Mouse (Mus musculus): Measurements from ENCODE around the gene Pigo. TPM values are rescaled to one million over a fixed set of nuclear protein-coding genes. Genes with fewer than 3 reads are reported as not detected.

The Pigo gene
- 24.4 and 27.8 TPM in 2 replicates for polyA plus RNA-seq (2015; fragmentation: Nextera tagmentation; extraction: Ambion mirVana)

DNA sequence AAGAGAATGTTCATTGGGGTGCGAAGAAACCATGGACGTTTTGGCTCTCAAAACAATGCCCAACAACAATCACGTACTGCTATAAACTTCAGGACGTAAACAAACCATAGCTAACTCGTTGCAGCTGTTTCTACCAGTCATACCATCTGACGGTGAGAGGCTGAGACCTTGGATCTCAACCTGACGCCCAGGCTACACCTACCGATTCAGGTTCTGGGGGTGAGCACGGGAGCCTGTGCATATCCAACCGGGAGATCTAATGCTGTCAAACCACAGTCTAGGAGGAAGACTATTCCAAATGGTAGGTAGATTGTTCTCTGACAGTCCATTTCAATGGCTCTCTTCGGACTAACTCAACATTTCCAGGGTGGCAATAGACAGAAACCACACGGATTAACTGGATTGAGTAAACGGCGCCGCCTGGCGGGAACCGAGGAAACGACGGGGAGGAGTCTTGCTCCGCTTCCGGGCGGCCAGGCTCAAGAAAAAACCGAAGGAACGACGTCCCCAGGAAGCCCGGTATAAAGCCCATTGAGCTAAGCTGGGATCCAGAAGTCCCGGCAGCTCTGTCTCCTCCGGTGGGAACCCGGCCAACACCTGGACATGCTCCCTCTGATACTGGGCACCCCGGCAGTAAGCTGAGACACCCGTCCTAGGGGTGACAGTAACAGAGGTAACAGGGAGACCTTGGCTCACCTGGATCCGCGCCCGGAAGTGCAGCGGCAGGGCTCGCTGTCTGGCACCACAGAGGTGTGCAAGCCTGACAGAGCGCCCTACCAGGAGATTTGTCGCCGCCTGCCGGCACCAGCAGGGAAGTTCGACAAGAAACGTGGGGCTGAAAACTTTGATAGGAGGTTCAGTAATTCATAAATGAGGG is at the start of gene Pigo:
Gene Pigo, minus strand, starts transcription at position 736 of the 877 bp plus-strand sequence.
- H3K36me3 ChIP-seq = peaks cover 71% of the 10 kb centered on the region
- peak within 1 kb of the TSS; percentile 76 for H3K4me2 ChIP-seq
- no peaks in the 10 kb centered on the region for H3K9me3 ChIP-seq
- H3K27ac ChIP-seq = peak within 1 kb of the TSS; percentile 89
- H3K27me3 ChIP-seq = no peaks in the 10 kb centered on the region
- peak within 1 kb of the TSS; percentile 76 for H3K9ac ChIP-seq
- H3K4me3 ChIP-seq = peak within 1 kb of the TSS; percentile 68
- WGBS = 5% methylated on average over 42 of the region's 42 CpGs
- peaks cover 19% of the 10 kb centered on the region for H3K4me1 ChIP-seq
- ATAC-seq (ENCODE audit: insufficient number of reproducible peaks, insufficient read depth, low FRiP score, low TSS enrichment, low read depth) = peak; percentile 83

DNA sequence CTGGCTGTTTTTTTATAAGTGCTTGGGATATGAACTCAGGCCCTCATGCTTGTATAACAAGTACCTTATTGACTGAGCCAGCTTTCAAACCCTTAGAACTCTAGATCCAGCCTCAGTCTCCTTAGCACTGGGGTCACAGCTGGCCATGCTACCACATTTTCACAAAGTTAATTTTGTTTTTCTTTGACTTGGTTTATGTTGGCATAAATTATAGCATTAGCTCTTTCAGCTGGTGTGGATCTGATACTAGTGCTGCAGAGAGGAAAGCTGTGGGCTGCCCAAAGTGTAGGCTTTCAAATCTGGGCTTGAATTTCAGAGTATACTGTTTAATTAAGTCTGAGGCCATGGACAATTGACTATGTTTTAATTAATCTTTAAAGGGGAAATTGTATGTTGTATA is 49.3 kb upstream of the Pigo start:
- H3K36me3 ChIP-seq = no peaks in the 10 kb centered on the region
- 0 out of 2 replicates have a peak, but pooled peaks cover 2% of the 10 kb centered on the region for H3K4me1 ChIP-seq
- no peak overlapping the region for H3K4me3 ChIP-seq
- H3K4me2 ChIP-seq = no peak overlapping the region
- H3K27ac ChIP-seq = no peak overlapping the region
- H3K9me3 ChIP-seq = no peaks in the 10 kb centered on the region
- no peak for ATAC-seq (ENCODE audit: insufficient number of reproducible peaks, insufficient read depth, low FRiP score, low TSS enrichment, low read depth)
- no peak overlapping the region for H3K9ac ChIP-seq
- no peaks in the 10 kb centered on the region for H3K27me3 ChIP-seq

DNA sequence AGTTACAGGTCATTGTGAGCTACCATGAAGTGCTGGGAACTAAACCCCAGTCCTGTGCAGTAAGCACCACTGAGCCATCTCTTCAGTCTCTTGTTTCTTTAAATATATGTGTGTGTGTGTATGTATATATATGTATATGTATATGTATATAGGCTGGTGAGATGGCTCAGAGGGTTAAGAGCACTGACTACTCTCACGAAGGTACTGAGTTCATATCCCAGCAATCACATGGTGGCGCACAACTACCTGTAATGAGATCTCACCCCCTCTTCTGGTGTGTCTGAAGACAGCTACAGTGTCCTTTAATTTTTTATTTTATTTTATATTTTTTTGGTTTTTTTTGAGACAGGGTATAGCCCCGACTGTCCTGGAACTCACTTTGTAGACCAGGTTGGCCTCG is 39.9 kb upstream of the Pigo start:
- WGBS = 94% methylated on average over 4 of the region's 4 CpGs
- no peak overlapping the region for H3K4me2 ChIP-seq
- H3K27ac ChIP-seq = no peak overlapping the region
- H3K4me1 ChIP-seq = no peaks in the 10 kb centered on the region
- H3K9ac ChIP-seq = no peak overlapping the region
- no peaks in the 10 kb centered on the region for H3K36me3 ChIP-seq
- H3K27me3 ChIP-seq = peaks cover 8% of the 10 kb centered on the region
- no peak overlapping the region for H3K4me3 ChIP-seq
- ATAC-seq (ENCODE audit: insufficient number of reproducible peaks, insufficient read depth, low FRiP score, low TSS enrichment, low read depth) = no peak
- H3K9me3 ChIP-seq = no peaks in the 10 kb centered on the region

DNA sequence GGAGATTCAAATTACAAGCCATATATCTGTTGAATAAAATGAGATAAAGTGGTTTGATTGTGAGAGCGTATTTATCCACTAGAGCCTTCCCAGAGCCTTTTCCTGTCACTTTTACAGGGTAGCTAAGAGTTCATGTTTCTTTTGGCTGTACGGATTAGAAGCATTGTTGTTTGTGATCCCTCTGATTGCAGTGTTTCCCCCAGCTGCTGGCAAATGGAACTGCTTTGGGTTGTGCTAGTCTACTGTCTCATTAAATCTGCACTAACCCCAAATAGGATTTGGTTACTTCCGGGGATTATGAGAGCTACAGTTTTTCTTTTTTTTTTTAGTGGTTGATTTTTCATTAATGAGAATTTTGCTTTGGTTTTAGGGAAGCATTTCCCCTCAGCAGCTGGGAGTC is 34.7 kb upstream of the Pigo start:
- ATAC-seq (ENCODE audit: insufficient number of reproducible peaks, insufficient read depth, low FRiP score, low TSS enrichment, low read depth) = no peak
- no peaks in the 10 kb centered on the region for H3K36me3 ChIP-seq

DNA sequence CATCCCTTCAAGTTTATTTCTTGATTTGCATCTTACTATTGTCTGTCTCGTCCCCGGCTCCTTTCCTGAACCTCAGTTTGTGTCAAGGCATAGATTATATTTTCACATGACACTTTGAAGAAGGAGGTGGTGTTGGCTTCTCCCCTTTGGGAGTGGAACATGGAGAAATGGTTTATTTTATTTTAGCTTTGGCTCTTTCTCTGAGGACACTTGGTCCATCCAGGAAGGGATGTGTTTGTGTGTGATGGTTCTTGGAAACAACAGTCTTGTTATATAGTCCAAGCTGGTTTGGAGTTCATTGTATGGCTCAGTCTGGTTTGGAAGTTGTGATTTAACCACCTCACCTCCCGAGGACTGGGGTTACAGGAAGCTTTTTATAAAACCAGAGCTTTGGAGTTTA is 34.1 kb upstream of the Pigo start:
- WGBS = 36% methylated on average over 3 of the region's 3 CpGs
- H3K9ac ChIP-seq = no peak overlapping the region; the same call in 1 of the 2 replicates

More for the DNA sequence above, 34.7 kb upstream of the Pigo start:
- Histone ChIP-seq H3K4me2 (no peak overlapping the region), H3K4me3 (no peak overlapping the region), H3K27me3 (peaks cover 31% of the 10 kb centered on the region), H3K27ac (no peak overlapping the region), H3K9ac (no peak overlapping the region), H3K4me1 (peaks cover 5% of the 10 kb centered on the region; the same call in 1 of the 2 replicates), H3K9me3 (no peaks in the 10 kb centered on the region)
- WGBS = 38% methylated on average over 3 of the region's 3 CpGs

GRCm38 (mm10) chr4:43058753-43059654 is 33.4 kb upstream of the Pigo start, which contains the start of gene Unc13b:
Unc13b (plus strand) TSS chr4:43058953.
- peak within 1 kb of the TSS; percentile 68 for H3K4me3 ChIP-seq
- peak within 1 kb of the TSS; percentile 97 for H3K4me2 ChIP-seq
- under 1% methylated on average over 89 of the region's 90 CpGs for WGBS
- H3K9me3 ChIP-seq = no peaks in the 10 kb centered on the region
- peak; percentile 94 for ATAC-seq (ENCODE audit: insufficient number of reproducible peaks, insufficient read depth, low FRiP score, low TSS enrichment, low read depth)
- H3K27ac ChIP-seq = no peak within 1 kb of the TSS
- H3K4me1 ChIP-seq = peaks cover 5% of the 10 kb centered on the region; the same call in 1 of the 2 replicates
- H3K36me3 ChIP-seq = no peaks in the 10 kb centered on the region
- peaks cover 31% of the 10 kb centered on the region for H3K27me3 ChIP-seq
- H3K9ac ChIP-seq = peak within 1 kb of the TSS; percentile 69

More for the DNA sequence above, 34.1 kb upstream of the Pigo start:
- Histone ChIP-seq H3K27ac (no peak overlapping the region), H3K9me3 (no peaks in the 10 kb centered on the region), H3K36me3 (no peaks in the 10 kb centered on the region), H3K4me2 (peak overlapping the region; percentile 97), H3K27me3 (peaks cover 31% of the 10 kb centered on the region), H3K4me3 (peak overlapping the region; percentile 68), H3K4me1 (peaks cover 5% of the 10 kb centered on the region; the same call in 1 of the 2 replicates)
- ATAC-seq (ENCODE audit: insufficient number of reproducible peaks, insufficient read depth, low FRiP score, low TSS enrichment, low read depth) = no peak

GRCm38 (mm10) chr4:43058392-43058752 is 32.8 kb upstream of the Pigo start:
- Histone ChIP-seq H3K9ac (no peak overlapping the region), H3K36me3 (no peaks in the 10 kb centered on the region), H3K4me2 (peak overlapping the region; percentile 97), H3K4me1 (peaks cover 5% of the 10 kb centered on the region; the same call in 1 of the 2 replicates), H3K4me3 (peak overlapping the region; percentile 68), H3K27me3 (peaks cover 31% of the 10 kb centered on the region), H3K27ac (no peak overlapping the region), H3K9me3 (no peaks in the 10 kb centered on the region)
- 16% methylated on average over 8 of the region's 8 CpGs for WGBS
- ATAC-seq (ENCODE audit: insufficient number of reproducible peaks, insufficient read depth, low FRiP score, low TSS enrichment, low read depth) = no peak

DNA sequence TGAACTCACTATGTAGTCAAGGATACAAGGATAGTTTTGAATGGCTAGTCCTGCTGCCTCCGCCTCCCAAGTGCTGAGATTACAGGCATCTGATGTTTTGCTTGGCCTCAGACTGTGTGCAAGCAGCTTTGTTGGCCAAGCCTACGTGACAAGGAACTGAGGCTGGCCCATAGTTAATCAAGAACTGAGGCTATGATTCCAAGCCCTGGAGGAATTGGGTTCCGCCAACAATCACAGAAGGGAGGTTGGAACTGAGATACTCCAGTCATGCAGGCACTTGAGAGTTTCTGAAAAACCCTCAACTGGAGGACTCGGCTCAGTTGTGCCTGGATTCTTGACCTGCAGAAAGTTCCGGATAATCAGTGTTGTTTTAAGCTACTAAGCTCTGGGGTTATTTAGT is 32.0 kb upstream of the Pigo start:
- no peak for ATAC-seq (ENCODE audit: insufficient number of reproducible peaks, insufficient read depth, low FRiP score, low TSS enrichment, low read depth)
- Histone ChIP-seq H3K27me3 (peaks cover 31% of the 10 kb centered on the region), H3K36me3 (no peaks in the 10 kb centered on the region), H3K27ac (no peak overlapping the region), H3K4me2 (no peak overlapping the region), H3K4me3 (no peak overlapping the region), H3K4me1 (peaks cover 5% of the 10 kb centered on the region; the same call in 1 of the 2 replicates), H3K9ac (no peak overlapping the region), H3K9me3 (no peaks in the 10 kb centered on the region)
- WGBS = 89% methylated on average over 5 of the region's 5 CpGs

DNA sequence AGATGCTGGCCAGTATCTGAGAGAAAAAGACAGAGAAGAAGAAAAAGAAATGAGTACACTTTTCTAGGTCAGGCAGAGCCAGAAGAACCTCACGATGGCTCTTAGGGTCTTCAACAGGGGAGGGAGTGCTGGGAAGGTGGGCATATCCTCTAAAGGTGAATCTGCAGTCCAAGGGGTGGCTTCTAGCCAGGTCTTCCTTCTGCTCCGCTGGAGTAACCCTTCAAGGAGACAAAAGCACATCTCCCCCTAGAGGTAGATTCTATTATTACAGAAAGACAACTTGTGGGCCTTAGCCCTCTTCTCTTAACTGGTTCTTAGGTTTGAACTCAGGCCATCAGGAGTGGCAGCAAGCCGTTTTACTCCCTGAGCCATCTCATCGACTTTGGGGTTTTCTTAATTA is 27.0 kb upstream of the Pigo start:
- Histone ChIP-seq H3K9ac (no peak overlapping the region), H3K4me3 (no peak overlapping the region), H3K27me3 (no peaks in the 10 kb centered on the region), H3K36me3 (no peaks in the 10 kb centered on the region), H3K27ac (no peak overlapping the region), H3K4me1 (no peaks in the 10 kb centered on the region), H3K4me2 (no peak overlapping the region), H3K9me3 (no peaks in the 10 kb centered on the region)
- ATAC-seq (ENCODE audit: insufficient number of reproducible peaks, insufficient read depth, low FRiP score, low TSS enrichment, low read depth) = no peak
- 11% methylated on average over 4 of the region's 4 CpGs for WGBS

DNA sequence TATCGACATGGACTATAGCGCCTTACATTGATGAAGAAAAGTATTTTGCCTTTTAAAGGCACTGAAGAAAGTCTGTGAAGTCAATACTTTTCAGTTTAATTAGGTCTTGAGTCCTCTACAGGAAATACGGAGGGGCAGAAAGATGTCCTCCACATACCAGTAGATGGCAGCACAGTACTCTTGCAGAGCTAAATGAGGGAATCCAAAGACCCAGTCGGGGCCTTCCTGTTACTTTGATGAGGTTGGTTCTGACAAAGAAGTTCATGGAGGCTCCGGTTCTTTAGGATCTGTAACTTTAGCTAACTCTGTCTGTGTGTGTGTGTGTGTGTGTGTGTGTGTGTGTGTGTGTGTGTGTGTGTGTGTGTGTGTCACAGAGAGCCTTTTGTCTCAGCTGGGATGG is 21.6 kb upstream of the Pigo start:
- H3K36me3 ChIP-seq = no peaks in the 10 kb centered on the region
- no peak for ATAC-seq (ENCODE audit: insufficient number of reproducible peaks, insufficient read depth, low FRiP score, low TSS enrichment, low read depth)
- 8% methylated on average over 5 of the region's 5 CpGs for WGBS
- H3K9ac ChIP-seq = 0 out of 2 replicates have a peak overlapping the region, but pooled peaks have one; percentile 36
- H3K4me2 ChIP-seq = peak overlapping the region; percentile 82
- no peaks in the 10 kb centered on the region for H3K27me3 ChIP-seq
- H3K9me3 ChIP-seq = no peaks in the 10 kb centered on the region
- no peak overlapping the region for H3K4me3 ChIP-seq
- H3K4me1 ChIP-seq = peaks cover 16% of the 10 kb centered on the region
- H3K27ac ChIP-seq = no peak overlapping the region

DNA sequence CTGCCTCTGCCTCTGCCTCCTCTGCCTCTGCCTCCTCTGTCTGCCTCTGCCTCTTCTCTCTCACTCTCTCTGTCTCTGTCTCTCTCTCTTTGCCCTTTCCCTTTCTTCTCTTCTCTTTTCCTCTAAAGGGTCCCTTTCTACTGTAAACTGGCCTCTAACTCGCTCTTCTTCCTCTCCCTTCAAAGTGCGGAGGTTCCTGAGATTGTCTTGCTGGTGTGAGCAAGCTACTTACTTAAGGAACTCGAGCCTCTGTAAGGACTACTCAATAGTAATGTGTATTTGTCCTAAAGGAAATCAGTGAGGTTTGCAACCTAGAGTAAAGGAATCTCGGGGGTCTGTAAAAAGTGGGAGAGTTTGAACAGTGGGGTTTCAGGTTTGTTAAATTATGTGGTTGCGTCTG is 21.0 kb upstream of the Pigo start:
- no peaks in the 10 kb centered on the region for H3K27me3 ChIP-seq
- no peak overlapping the region for H3K9ac ChIP-seq
- peaks cover 16% of the 10 kb centered on the region for H3K4me1 ChIP-seq
- no peak overlapping the region for H3K4me3 ChIP-seq
- no peaks in the 10 kb centered on the region for H3K36me3 ChIP-seq
- H3K27ac ChIP-seq = no peak overlapping the region
- peak overlapping the region; percentile 82 for H3K4me2 ChIP-seq
- WGBS = 50% methylated on average over 5 of the region's 5 CpGs
- ATAC-seq (ENCODE audit: insufficient number of reproducible peaks, insufficient read depth, low FRiP score, low TSS enrichment, low read depth) = no peak
- H3K9me3 ChIP-seq = no peaks in the 10 kb centered on the region

Data from embryonic facial prominence, embryonic 13.5 days (tissue).